Mouse (Mus musculus): ENCODE measurements around the gene Cox10.

GRCm38 (mm10) chr11:63924286-63924930 is 154.9 kb downstream of the Cox10 start:
- no peak for TF ChIP-seq GATA1 (IDR thresholded peaks at IDR 0.05; ENCODE audit: low read length)
- TF ChIP-seq TAL1 (IDR thresholded peaks at IDR 0.05; ENCODE audit: low read length): no peak
